Mouse (Mus musculus) stomach, postnatal 0 days (tissue): ENCODE data around the gene Ddx39. TPM values are rescaled to one million over a fixed set of nuclear protein-coding genes. Genes with fewer than 3 reads are reported as not detected.

Source experiments
- ATAC-seq: fragments of 200-750 bp; cut with Nextera tagmentation; 2 replicates; pipeline ENCODE4 v1.8.0; 2017; ENCODE audit not compliant: low FRiP score, low TSS enrichment
- DNase-seq: peaks from one replicate; pipeline ENCODE4 v3.0.0-alpha.2; 2016; ENCODE audit warnings: low spot score
- H3K27ac ChIP-seq: fragments of 300-500 bp; sonication (generic); replicated peaks from 2 replicates; pipeline ENCODE4 v1.5.1; 2014; ENCODE audit warnings: mild to moderate bottlenecking, control low read depth
- H3K27me3 ChIP-seq: fragments of 300-500 bp; sonication (generic); 2 replicates; pipeline ENCODE4 v1.6.1; 2014; ENCODE audit warnings: low read length; ENCODE audit not compliant: control insufficient read depth, insufficient read depth
- H3K36me3 ChIP-seq: fragments of 300-500 bp; sonication (generic); 2 replicates; pipeline ENCODE4 v1.6.1; 2014; ENCODE audit warnings: low read length, mixed read lengths; ENCODE audit not compliant: control insufficient read depth, insufficient read depth
- H3K4me1 ChIP-seq: fragments of 300-500 bp; sonication (generic); replicated peaks from 2 replicates; pipeline ENCODE4 v1.6.1; 2014; ENCODE audit warnings: antibody characterized with exemption; ENCODE audit not compliant: control insufficient read depth, insufficient read depth
- H3K4me2 ChIP-seq: fragments of 300-500 bp; sonication (generic); replicated peaks from 2 replicates; pipeline ENCODE4 v1.6.1; 2014; ENCODE audit warnings: low read depth, mild to moderate bottlenecking, control low read depth, moderate library complexity
- H3K4me3 ChIP-seq: fragments of 300-500 bp; sonication (generic); 2 replicates; pipeline ENCODE4 v1.5.1; 2014; ENCODE audit warnings: low read depth, low read length, control low read depth
- H3K9ac ChIP-seq: fragments of 300-500 bp; sonication (generic); 2 replicates; pipeline ENCODE4 v1.6.1; 2014; ENCODE audit warnings: mild to moderate bottlenecking, low read length, control low read depth, mixed read lengths
- H3K9me3 ChIP-seq: fragments of 300-500 bp; sonication (generic); 2 replicates; pipeline ENCODE4 v1.6.1; 2016; ENCODE audit warnings: low read length; ENCODE audit not compliant: control insufficient read depth
- CTCF ChIP-seq: IDR thresholded peaks from 2 replicates; pipeline ENCODE4 v1.5.1; 2016; ENCODE audit warnings: antibody characterized with exemption, low read depth, mild to moderate bottlenecking, moderate library complexity
- EP300 ChIP-seq: optimal IDR thresholded peaks from 2 replicates; pipeline ENCODE3; 2016; ENCODE audit warnings: antibody characterized with exemption
- WGBS: fragments of 180-500 bp; shearing (Covaris S2); extraction: QIAGEN DNeasy Blood & Tissue Kit; methylation state at CpG from one replicate; pipeline ENCODE4 v1.1.7; 2014; 5-methylcytosine and 5-hydroxymethylcytosine counted together
- polyA plus RNA-seq: library from polyadenylated mRNA; unstranded; fragments of >200 nt; fragmentation: Nextera tagmentation; extraction: Ambion mirVana; gene quantifications from 2 replicates; pipeline ENCODE4 v1.2.1, GENCODE M21; 2015

Gene Ddx39
- polyA plus RNA-seq, 1 experiment from 2014 or later, result 86.6 TPM

DNA sequence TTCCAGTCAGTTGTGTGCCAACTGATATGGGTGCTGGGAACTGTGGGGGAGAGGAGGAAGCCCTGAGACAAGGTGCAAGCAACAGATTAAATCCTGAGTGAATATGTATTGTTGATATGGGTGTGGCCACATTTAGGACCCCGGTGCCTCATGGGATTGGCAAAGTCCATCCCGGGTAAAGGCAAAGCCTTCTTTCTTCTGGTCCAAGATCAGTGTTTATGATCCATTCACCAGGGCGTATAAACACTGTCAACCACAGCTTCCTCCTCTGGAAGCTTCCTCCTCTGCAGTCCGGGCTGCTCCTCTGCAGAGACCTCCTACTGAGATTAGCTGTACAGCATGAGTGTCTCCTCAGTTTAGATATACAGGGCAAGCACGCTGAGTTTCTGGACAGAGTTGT is 53.5 kb downstream of the Ddx39 start:
- 0 out of 2 replicates have a peak, but pooled peaks cover 2% of the 10 kb centered on the region for H3K4me1 ChIP-seq
- H3K27ac ChIP-seq, result peak overlapping the region; percentile 77
- ATAC-seq (peak; percentile 59; the same call in 1 of the 2 replicates), DNase-seq (no peak)
- H3K27me3 ChIP-seq, result no peaks in the 10 kb centered on the region
- H3K36me3 ChIP-seq, result no peaks in the 10 kb centered on the region
- 15% methylated on average over 5 of the region's 5 CpGs for WGBS
- H3K9ac ChIP-seq, result no peak overlapping the region
- H3K9me3 ChIP-seq, result no peaks in the 10 kb centered on the region
- TF ChIP-seq CTCF, result no peak; the same call in 1 of the 2 replicates
- TF ChIP-seq EP300, result no peak
- no peak overlapping the region for H3K4me3 ChIP-seq
- no peak overlapping the region for H3K4me2 ChIP-seq

DNA sequence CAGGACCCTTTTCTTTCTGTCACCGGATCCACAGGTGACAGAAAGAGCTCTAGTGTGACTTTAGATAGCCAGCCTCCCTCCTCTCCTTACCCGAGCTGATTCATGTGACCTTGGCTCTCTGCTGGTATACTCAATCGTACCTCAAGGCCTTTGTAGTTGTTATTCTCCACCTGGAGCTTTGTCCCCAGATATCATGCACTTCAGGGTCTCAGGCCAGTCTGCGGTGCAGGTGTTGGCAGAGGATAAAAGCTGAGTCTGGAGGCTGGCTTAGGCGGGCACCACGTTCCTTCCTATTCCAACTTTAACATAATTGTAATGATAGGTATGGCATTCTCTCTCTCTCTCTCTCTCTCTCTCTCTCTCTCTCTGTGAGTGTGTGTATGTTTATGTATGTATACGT is 54.7 kb downstream of the Ddx39 start:
- Histone ChIP-seq H3K36me3 (no peaks in the 10 kb centered on the region), H3K9me3 (no peaks in the 10 kb centered on the region), H3K27me3 (no peaks in the 10 kb centered on the region), H3K4me3 (no peak overlapping the region), H3K9ac (no peak overlapping the region), H3K4me2 (no peak overlapping the region), H3K4me1 (0 out of 2 replicates have a peak, but pooled peaks cover 2% of the 10 kb centered on the region), H3K27ac (peak overlapping the region; percentile 77)
- no peak for ATAC-seq
- WGBS, result 73% methylated on average over 7 of the region's 7 CpGs
- TF ChIP-seq EP300 (no peak), CTCF (no peak)
- no peak for DNase-seq

DNA sequence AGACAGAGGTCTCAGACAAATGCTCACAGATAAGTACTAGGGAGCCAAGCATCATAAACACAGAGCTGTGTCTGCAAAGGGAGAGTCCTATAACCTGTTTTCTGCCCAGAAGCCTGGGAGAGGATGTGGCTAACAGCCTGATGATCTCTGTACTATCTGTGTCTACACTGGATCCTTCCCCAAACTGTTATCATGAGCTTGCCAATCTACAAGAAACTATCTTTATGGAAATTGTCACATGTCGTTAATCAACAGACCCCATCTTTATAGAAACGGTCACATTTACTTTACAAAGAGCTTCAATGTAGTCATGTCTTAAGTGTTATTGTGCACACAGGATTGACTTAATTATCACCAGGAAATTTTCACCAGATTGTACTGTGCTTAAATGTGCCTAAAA is 55.7 kb downstream of the Ddx39 start:
- Histone ChIP-seq H3K9me3 (no peaks in the 10 kb centered on the region), H3K4me2 (no peak overlapping the region), H3K4me1 (0 out of 2 replicates have a peak, but pooled peaks cover 2% of the 10 kb centered on the region), H3K27ac (no peak overlapping the region), H3K4me3 (no peak overlapping the region), H3K36me3 (no peaks in the 10 kb centered on the region), H3K27me3 (no peaks in the 10 kb centered on the region), H3K9ac (no peak overlapping the region)
- 85% methylated on average over 2 of the region's 2 CpGs for WGBS
- ATAC-seq, result no peak
- TF ChIP-seq CTCF (no peak), EP300 (no peak)
- DNase-seq, result no peak

DNA sequence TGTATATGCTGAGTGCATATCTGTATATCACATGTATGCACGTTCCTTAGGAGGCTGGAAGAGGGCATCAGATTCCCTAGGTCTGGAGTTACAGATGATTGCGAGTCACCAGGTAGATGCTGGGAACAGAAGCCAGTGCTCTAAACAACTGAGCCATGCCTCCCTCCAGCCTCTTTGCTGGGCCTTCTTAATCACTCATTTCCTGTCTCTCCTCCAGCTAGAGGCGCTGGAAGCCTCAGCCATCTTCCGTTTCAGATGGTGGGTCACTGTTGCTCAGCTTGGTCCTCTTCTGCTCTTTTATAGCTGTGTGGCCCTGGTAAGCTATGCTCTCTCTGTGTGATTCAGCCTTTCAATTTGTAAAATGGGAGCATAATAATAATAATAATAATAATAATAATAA is 56.8 kb downstream of the Ddx39 start:
- DNase-seq (no peak), ATAC-seq (no peak)
- WGBS, result 54% methylated on average over 4 of the region's 4 CpGs
- H3K36me3 ChIP-seq, result no peaks in the 10 kb centered on the region
- H3K9ac ChIP-seq, result no peak overlapping the region
- H3K4me1 ChIP-seq, result 0 out of 2 replicates have a peak, but pooled peaks cover 2% of the 10 kb centered on the region
- no peak overlapping the region for H3K4me2 ChIP-seq
- no peak overlapping the region for H3K4me3 ChIP-seq
- no peak overlapping the region for H3K27ac ChIP-seq
- H3K9me3 ChIP-seq, result no peaks in the 10 kb centered on the region
- no peaks in the 10 kb centered on the region for H3K27me3 ChIP-seq
- no peak for TF ChIP-seq EP300
- no peak for TF ChIP-seq CTCF

DNA sequence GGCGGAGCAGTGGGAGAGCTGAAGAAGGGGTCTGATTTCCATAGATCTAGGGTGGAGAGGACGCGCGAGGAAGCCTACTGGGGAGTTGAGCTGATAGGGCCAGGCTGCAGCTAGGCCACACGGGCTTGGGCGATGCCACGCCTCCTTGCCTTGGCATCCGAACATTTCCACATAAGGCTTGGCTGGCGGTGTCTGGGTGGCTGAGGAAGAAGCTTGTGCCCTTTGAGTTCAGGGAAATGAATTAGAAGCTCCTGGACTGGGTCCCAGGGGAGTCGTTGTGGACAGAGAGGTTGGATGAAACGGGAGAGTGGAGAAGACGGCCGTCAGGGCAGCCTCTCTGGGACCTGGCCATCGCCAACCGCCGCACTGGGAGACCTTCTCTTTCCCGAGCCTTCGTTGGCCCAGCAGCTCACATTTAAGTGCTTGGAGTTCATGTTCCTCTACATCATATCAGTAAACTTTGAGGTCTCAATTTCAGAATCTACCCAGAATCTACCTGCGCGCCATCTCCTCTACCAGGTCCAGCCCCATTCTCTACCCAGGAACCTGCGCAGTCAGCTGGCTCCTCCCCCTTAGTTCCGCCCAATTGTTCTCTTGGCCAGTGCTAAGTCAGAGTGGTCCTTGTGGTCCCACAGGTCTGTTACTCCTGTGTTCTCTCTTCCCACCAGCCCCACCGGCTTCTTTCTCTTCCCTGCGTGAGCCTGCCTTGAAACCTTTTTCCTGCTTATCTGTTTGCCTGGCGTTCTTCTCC is 57.9 kb downstream of the Ddx39 start:
- TF ChIP-seq CTCF, result no peak
- TF ChIP-seq EP300, result no peak
- 17% methylated on average over 25 of the region's 25 CpGs for WGBS
- peak; percentile 61 for ATAC-seq
- peak overlapping the region; percentile 32 for H3K4me3 ChIP-seq
- no peaks in the 10 kb centered on the region for H3K9me3 ChIP-seq
- H3K4me2 ChIP-seq, result peak overlapping the region; percentile 60
- 0 out of 2 replicates have a peak overlapping the region, but pooled peaks have one; percentile 38 for H3K9ac ChIP-seq
- no peaks in the 10 kb centered on the region for H3K27me3 ChIP-seq
- no peaks in the 10 kb centered on the region for H3K36me3 ChIP-seq
- peak; percentile 52 for DNase-seq
- H3K27ac ChIP-seq, result peak overlapping the region; percentile 59
- 0 out of 2 replicates have a peak, but pooled peaks cover 2% of the 10 kb centered on the region for H3K4me1 ChIP-seq

DNA sequence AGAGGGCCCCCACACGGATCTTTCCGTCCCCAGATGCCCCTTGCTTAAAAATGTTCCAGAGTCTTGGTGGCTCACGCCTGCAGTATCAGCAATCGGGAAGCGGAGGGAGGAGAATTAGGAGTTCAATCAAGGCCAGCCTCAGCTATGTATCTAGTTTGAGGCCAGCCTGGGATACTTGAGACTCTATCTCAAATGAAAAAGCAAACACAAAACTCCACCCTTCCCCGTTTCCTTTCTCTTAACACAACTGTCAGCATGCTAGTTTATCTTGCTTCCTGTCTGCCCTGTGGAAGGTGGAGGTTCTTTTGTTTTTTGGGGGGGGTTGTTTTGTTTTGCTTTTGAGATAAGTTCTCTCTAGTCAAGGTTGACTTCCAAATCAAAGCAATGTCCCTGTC is 58.5 kb downstream of the Ddx39 start:
- 29% methylated on average over 6 of the region's 6 CpGs for WGBS
- Histone ChIP-seq H3K4me2 (peak overlapping the region; percentile 60), H3K9ac (no peak overlapping the region), H3K4me3 (peak overlapping the region; percentile 32; the same call in 1 of the 2 replicates), H3K9me3 (no peaks in the 10 kb centered on the region), H3K27me3 (no peaks in the 10 kb centered on the region), H3K36me3 (no peaks in the 10 kb centered on the region), H3K4me1 (0 out of 2 replicates have a peak, but pooled peaks cover 2% of the 10 kb centered on the region), H3K27ac (no peak overlapping the region; the same call in 1 of the 2 replicates)
- DNase-seq, result no peak
- no peak for ATAC-seq
- TF ChIP-seq CTCF, result no peak
- TF ChIP-seq EP300, result no peak
